Mouse (Mus musculus) MEL (cell line): ENCODE results near the gene Pla2g5.

Experiments
- CTCF ChIP-seq, 3 experiments: IDR thresholded peaks in 2 of 3; conservative IDR thresholded peaks in 1 of 3; 2 replicates each; pipeline ENCODE4 v1.5.1; 2011 to 2012; ENCODE audit warnings: low read length in 3 of 3, low read depth in 2 of 3, mild to moderate bottlenecking in 2 of 3, improper control_type of control experiment in 1 of 3, inconsistent platforms in 1 of 3, mixed read lengths in 1 of 3, moderate library complexity in 1 of 3; ENCODE audit not compliant: control insufficient read depth in 1 of 3, insufficient read depth in 1 of 3, poor library complexity in 1 of 3, severe bottlenecking in 1 of 3
- E2F4 ChIP-seq: IDR thresholded peaks from 2 replicates; pipeline ENCODE4 v1.6.1; 2011; ENCODE audit warnings: low read depth, low read length, improper control_type of control experiment, borderline replicate concordance
- USF1 ChIP-seq: IDR thresholded peaks from 2 replicates; pipeline ENCODE4 v1.6.1; 2014; ENCODE audit warnings: low read depth, mild to moderate bottlenecking, inconsistent platforms, low read length, improper control_type of control experiment, moderate library complexity
- ZC3H11A ChIP-seq: IDR thresholded peaks from 2 replicates; pipeline ENCODE4 v1.6.1; 2012; ENCODE audit warnings: low read depth, mild to moderate bottlenecking, inconsistent platforms, low read length, improper control_type of control experiment

GRCm38 (mm10) chr4:138755983-138756382 is 107.3 kb downstream of the Pla2g5 start:
- TF ChIP-seq E2F4 = no peak
- TF ChIP-seq CTCF (IDR thresholded peaks at IDR 0.05 in 2 of 3, conservative IDR thresholded peaks at IDR 0.05 in 1 of 3; ENCODE audit: control insufficient read depth in 1 of 3, insufficient read depth in 1 of 3, low read depth in 2 of 3, low read length in 3 of 3, poor library complexity in 1 of 3, severe bottlenecking in 1 of 3) = no peak
- no peak for TF ChIP-seq USF1
- no peak for TF ChIP-seq ZC3H11A
